Comparison of ENCODE assay signal across 8 mouse cellular contexts in genomic region chr2:55090332-55090731, GRCm38 (mm10).
DNase-seq lines count a peak whose midpoint lies in the region; ATAC-seq and TF ChIP-seq lines count a peak whose summit lies in the region.

No protein-coding gene starts in this region.

- no peak overlapping the region for H3K4me3 ChIP-seq in intestine, postnatal 0 days (ENCODE audit: low read depth, low read length)
- no peak overlapping the region for H3K4me3 ChIP-seq in intestine, embryonic 16.5 days (ENCODE audit: low read length)
- no peak overlapping the region for H3K4me3 ChIP-seq in ES-E14 (ENCODE audit: insufficient read depth in 1 of 2, low read depth in 1 of 2, low read length in 2 of 2, poor library complexity in 1 of 2, severe bottlenecking in 1 of 2)
- H3K4me3 ChIP-seq in layer of hippocampus, adult 2 months: no peak overlapping the region

- 11% methylated on average over 3 of the region's 3 CpGs for WGBS in intestine, postnatal 0 days
- WGBS in intestine, embryonic 16.5 days: 17% methylated on average over 3 of the region's 3 CpGs

- no peak overlapping the region for H3K27ac ChIP-seq in intestine, postnatal 0 days (ENCODE audit: low read depth, low read length)
- no peak overlapping the region for H3K27ac ChIP-seq in intestine, embryonic 16.5 days (ENCODE audit: low read length)
- H3K27ac ChIP-seq in ES-E14 (ENCODE audit: insufficient read depth, low read depth, low read length, poor library complexity, severe bottlenecking): no peak overlapping the region
- H3K27ac ChIP-seq in layer of hippocampus, adult 2 months: no peak overlapping the region

- no peaks in the 10 kb centered on the region for H3K27me3 ChIP-seq in intestine, postnatal 0 days (replicated peaks; ENCODE audit: control insufficient read depth, insufficient read depth, low read length)
- no peaks in the 10 kb centered on the region for H3K27me3 ChIP-seq in intestine, embryonic 16.5 days (replicated peaks; ENCODE audit: control insufficient read depth, insufficient read depth, low read length)

- H3K9me3 ChIP-seq in intestine, postnatal 0 days (ENCODE audit: control insufficient read depth): no peaks in the 10 kb centered on the region
- no peaks in the 10 kb centered on the region for H3K9me3 ChIP-seq in intestine, embryonic 16.5 days (ENCODE audit: control insufficient read depth, low read length)
- H3K9me3 ChIP-seq in ES-E14 (ENCODE audit: control insufficient read depth, insufficient read depth, low read depth, low read length): no peaks in the 10 kb centered on the region

- no peak overlapping the region for H3K4me2 ChIP-seq in intestine, postnatal 0 days (replicated peaks; ENCODE audit: low read depth)
- H3K4me2 ChIP-seq in intestine, embryonic 16.5 days (ENCODE audit: low read depth, low read length): no peak overlapping the region

- H3K9ac ChIP-seq in intestine, postnatal 0 days (ENCODE audit: low read depth, low read length): no peak overlapping the region
- no peak overlapping the region for H3K9ac ChIP-seq in intestine, embryonic 16.5 days (ENCODE audit: low read depth, low read length)
- no peak overlapping the region for H3K9ac ChIP-seq in ES-E14 (ENCODE audit: insufficient read depth, low read depth, low read length, poor library complexity, severe bottlenecking)

- no peaks in the 10 kb centered on the region for H3K4me1 ChIP-seq in intestine, postnatal 0 days (replicated peaks; ENCODE audit: control insufficient read depth, insufficient read depth, low read length)
- no peaks in the 10 kb centered on the region for H3K4me1 ChIP-seq in intestine, embryonic 16.5 days (ENCODE audit: control insufficient read depth, insufficient read depth, low read length)
- no peaks in the 10 kb centered on the region for H3K4me1 ChIP-seq in ES-E14 (ENCODE audit: control insufficient read depth in 2 of 2, insufficient read depth in 2 of 2, low read length in 2 of 2, poor library complexity in 1 of 2)

- H3K36me3 ChIP-seq in intestine, postnatal 0 days (ENCODE audit: control insufficient read depth, insufficient read depth): no peaks in the 10 kb centered on the region
- no peaks in the 10 kb centered on the region for H3K36me3 ChIP-seq in intestine, embryonic 16.5 days (ENCODE audit: control insufficient read depth, insufficient read depth, low read length)
- H3K36me3 ChIP-seq in ES-E14 (ENCODE audit: control insufficient read depth, insufficient read depth, low read length, poor library complexity, severe bottlenecking): no peaks in the 10 kb centered on the region

- DNase-seq in ES-E14 (ENCODE audit: low read depth, low spot score): no peak
- DNase-seq in embryo, embryonic 10.5 days (ENCODE audit: low spot score): peak; percentile 58
- DNase-seq in layer of hippocampus, adult 2 months (ENCODE audit: low spot score in 2 of 2): peak; percentile 15 to 36
- DNase-seq in right cerebral cortex, adult 18-20 months: peak; percentile 23
- DNase-seq in thymus, postnatal 4 days: no peak

- TF ChIP-seq CTCF in intestine, postnatal 0 days (IDR thresholded peaks at IDR 0.05; ENCODE audit: low read depth): peak; percentile 66
- TF ChIP-seq CTCF in layer of hippocampus, adult 2 months (conservative IDR thresholded peaks at IDR 0.05): peak; percentile 80

- no peak for ATAC-seq in intestine, postnatal 0 days
- ATAC-seq in intestine, embryonic 16.5 days: no peak
- no peak for ATAC-seq in inflammation-experienced regulatory T-cells, adult 6 months

- in situ Hi-C loops in ES-E14 (cut with MboI; ENCODE audit: low sequenced_read_pairs in 2 of 2, unreplicated experiment in 2 of 2): loop anchor here in 1 of 2 experiments (10.0 kb wide), 1 partner anchor 934 kb away; no protein-coding TSS in a partner anchor

TF ChIP-seq in ES-E14, 5 proteins besides CTCF, POLR2A, EP300 and RAD21:
- TF ChIP-seq ZNF384 (IDR thresholded peaks at IDR 0.05; ENCODE audit: low read depth, low read length): no peak
- peak; percentile 47 for TF ChIP-seq ZC3H11A (IDR thresholded peaks at IDR 0.05; ENCODE audit: borderline replicate concordance, low read depth, low read length)
- no peak for TF ChIP-seq HCFC1 (IDR thresholded peaks at IDR 0.05; ENCODE audit: borderline replicate concordance, insufficient read depth, low read length)
- TF ChIP-seq MAFK (IDR thresholded peaks at IDR 0.05; ENCODE audit: insufficient read depth, low read depth, low read length): no peak
- TF ChIP-seq CHD2 (IDR thresholded peaks at IDR 0.05; ENCODE audit: low read depth, low read length): no peak

Comparison
In these comparisons a context has a peak if more than half of its experiments do, and no peak if none do; other contexts are left out.
1. DNase-seq: peak in embryo, embryonic 10.5 days (single experiment), layer of hippocampus, adult 2 months (2 of 2) and right cerebral cortex, adult 18-20 months (single experiment); none in ES-E14 (single experiment) and thymus, postnatal 4 days (single experiment).